Mouse (Mus musculus) erythroblast, embryonic 14.5 days (primary cell): ENCODE measurements around the gene Sigmar1.

Source experiments
- GATA1 ChIP-seq: IDR thresholded peaks from 2 replicates; pipeline ENCODE4 v1.6.1; 2012; ENCODE audit warnings: low read length, inconsistent platforms, mixed read lengths
- TAL1 ChIP-seq: IDR thresholded peaks from 3 replicates; pipeline ENCODE4 v1.6.1; 2012; ENCODE audit warnings: low read length, inconsistent platforms, mixed read lengths

DNA sequence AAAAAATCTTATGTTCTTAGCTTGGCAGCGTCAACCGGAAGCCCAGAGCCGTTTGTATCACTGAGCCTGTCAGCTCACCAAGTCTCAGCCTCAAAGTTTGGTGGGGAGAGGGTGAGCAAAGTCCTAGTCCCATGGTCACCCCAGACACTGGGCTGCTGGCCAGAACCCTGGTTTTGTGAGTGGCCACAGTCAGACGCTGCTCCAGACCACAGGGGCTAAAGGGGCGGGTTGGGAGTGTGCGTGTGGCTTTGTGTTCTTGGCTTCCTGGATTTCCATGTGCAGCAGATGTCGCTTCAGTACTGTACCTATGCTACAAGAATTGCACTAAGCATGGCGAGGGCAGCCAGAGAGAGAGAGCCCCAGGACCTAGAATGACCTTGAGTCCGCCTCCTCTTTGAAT lies 3.2 kb upstream of the Sigmar1 start:
- TF ChIP-seq GATA1, result no peak
- no peak for TF ChIP-seq TAL1
